Mouse (Mus musculus): ENCODE measurements around the gene Il15ra. TPM values are rescaled to one million over a fixed set of nuclear protein-coding genes. Genes with fewer than 3 reads are reported as not detected.
"Not testable (repeated sequence)": the region's sequence is repeated elsewhere in the genome, so short reads cannot be mapped to it uniquely, and the experiment has no call there.

The Il15ra gene
- polyA plus RNA-seq, 1 experiment from 2014 or later: 8.8 TPM

DNA sequence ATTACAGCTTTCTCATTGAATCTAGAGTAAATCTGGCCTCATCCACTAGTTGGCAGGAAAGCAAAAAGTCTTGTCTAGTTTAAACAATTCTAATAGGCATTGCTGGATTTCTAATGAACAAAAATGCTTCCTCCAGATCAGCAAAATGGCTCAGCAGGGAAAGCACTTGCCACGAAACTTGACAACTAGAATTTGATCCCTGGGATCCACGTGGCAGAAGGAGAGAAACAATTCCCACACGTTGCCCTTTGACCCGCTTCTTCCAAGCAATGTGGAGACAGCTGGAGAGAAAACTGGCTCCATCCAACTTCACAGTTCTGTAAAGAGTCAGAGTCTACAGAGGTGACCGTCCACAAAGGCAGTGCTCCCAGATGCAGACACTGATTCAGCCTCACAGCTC is 6.1 kb upstream of the Il15ra start:
- 52% methylated on average over 5 of the region's 5 CpGs for WGBS (ENCODE audit: insufficient replicate concordance)
- Histone ChIP-seq H3K9me3 (replicated peaks; ENCODE audit: control insufficient read depth, low read length) (no peaks in the 10 kb centered on the region), H3K4me1 (ENCODE audit: control insufficient read depth, low read depth, low read length) (no peaks in the 10 kb centered on the region; the same call in 1 of the 2 replicates), H3K4me2 (ENCODE audit: low read depth, low read length) (no peak overlapping the region), H3K9ac (ENCODE audit: low read depth, low read length) (no peak overlapping the region), H3K4me3 (ENCODE audit: low read depth, low read length) (no peak overlapping the region), H3K27me3 (ENCODE audit: control insufficient read depth, insufficient read depth, low read depth, low read length) (no peaks in the 10 kb centered on the region), H3K36me3 (ENCODE audit: control insufficient read depth, insufficient read depth) (no peaks in the 10 kb centered on the region), H3K27ac (ENCODE audit: low read length) (no peak overlapping the region)
- ATAC-seq (ENCODE audit: low read depth): no peak

- no peak overlapping the region for H3K27ac ChIP-seq (ENCODE audit: low read length)
- no peaks in the 10 kb centered on the region for H3K9me3 ChIP-seq (replicated peaks; ENCODE audit: control insufficient read depth, low read length)
- no peak overlapping the region for H3K4me2 ChIP-seq (ENCODE audit: low read depth, low read length)
- WGBS (ENCODE audit: insufficient replicate concordance): 77% methylated on average over 2 of the region's 2 CpGs
- H3K4me1 ChIP-seq (ENCODE audit: control insufficient read depth, low read depth, low read length): no peaks in the 10 kb centered on the region; the same call in 1 of the 2 replicates
- ATAC-seq (ENCODE audit: low read depth): no peak
- no peak overlapping the region for H3K9ac ChIP-seq (ENCODE audit: low read depth, low read length)
- H3K4me3 ChIP-seq (ENCODE audit: low read depth, low read length): no peak overlapping the region
- H3K27me3 ChIP-seq (ENCODE audit: control insufficient read depth, insufficient read depth, low read depth, low read length): no peaks in the 10 kb centered on the region
- H3K36me3 ChIP-seq (ENCODE audit: control insufficient read depth, insufficient read depth): no peaks in the 10 kb centered on the region
Measured at GRCm38 (mm10) chr2:11699905-11700304, 5.2 kb upstream of the Il15ra start.

DNA sequence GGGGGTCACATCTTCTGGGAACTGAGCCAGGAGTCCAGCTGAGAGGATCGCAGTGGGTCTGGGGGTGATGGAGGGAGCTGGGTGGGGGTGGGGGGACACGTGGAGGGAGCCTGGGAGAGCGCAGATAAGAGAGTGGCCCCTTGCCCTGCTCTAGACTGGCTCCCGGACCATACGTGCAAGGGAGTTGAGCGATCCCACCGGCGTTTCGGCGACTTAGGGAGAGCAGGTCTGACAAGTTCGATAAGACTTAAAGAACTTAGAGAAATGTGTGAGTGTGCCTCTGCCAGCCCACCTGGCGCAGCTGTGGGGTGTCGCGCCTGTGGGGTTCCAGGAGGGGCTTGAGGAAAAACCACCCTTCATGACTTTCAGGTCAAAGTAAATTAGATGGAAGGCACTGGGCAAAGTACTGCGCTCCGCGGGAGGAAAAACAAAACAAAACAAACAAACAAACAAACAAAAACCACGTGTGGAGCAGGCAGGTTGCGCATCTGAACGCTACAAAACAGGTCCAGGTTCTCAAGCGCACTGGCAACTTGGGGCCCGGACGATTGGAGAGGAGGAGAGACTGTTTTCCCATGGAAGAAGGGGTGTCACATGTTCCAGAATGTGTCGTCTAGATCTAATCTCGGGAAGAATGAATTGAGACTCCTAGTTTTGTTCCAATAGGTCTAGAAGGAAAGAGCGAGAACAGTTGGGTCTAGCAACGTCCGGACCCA is 1.1 kb downstream of the Il15ra start:
- H3K9ac ChIP-seq (ENCODE audit: low read depth, low read length): peak overlapping the region; percentile 63
- no peaks in the 10 kb centered on the region for H3K36me3 ChIP-seq (ENCODE audit: control insufficient read depth, insufficient read depth)
- H3K9me3 ChIP-seq (replicated peaks; ENCODE audit: control insufficient read depth, low read length): no peaks in the 10 kb centered on the region
- H3K27ac ChIP-seq (ENCODE audit: low read length): peak overlapping the region; percentile 58
- H3K4me1 ChIP-seq (ENCODE audit: control insufficient read depth, low read depth, low read length): peaks cover 4% of the 10 kb centered on the region; the same call in 1 of the 2 replicates
- H3K4me2 ChIP-seq (ENCODE audit: low read depth, low read length): peak overlapping the region; percentile 67
- ATAC-seq (ENCODE audit: low read depth): peak; percentile 35
- peak overlapping the region; percentile 71 for H3K4me3 ChIP-seq (ENCODE audit: low read depth, low read length)
- H3K27me3 ChIP-seq (ENCODE audit: control insufficient read depth, insufficient read depth, low read depth, low read length): no peaks in the 10 kb centered on the region
- 5% methylated on average over 28 of the region's 28 CpGs for WGBS (ENCODE audit: insufficient replicate concordance)

- Histone ChIP-seq H3K27me3 (ENCODE audit: control insufficient read depth, insufficient read depth, low read depth, low read length) (no peaks in the 10 kb centered on the region), H3K4me2 (ENCODE audit: low read depth, low read length) (peak overlapping the region; percentile 67), H3K4me3 (ENCODE audit: low read depth, low read length) (no peak overlapping the region), H3K4me1 (ENCODE audit: control insufficient read depth, low read depth, low read length) (peaks cover 4% of the 10 kb centered on the region; the same call in 1 of the 2 replicates), H3K36me3 (ENCODE audit: control insufficient read depth, insufficient read depth) (no peaks in the 10 kb centered on the region), H3K27ac (ENCODE audit: low read length) (no peak overlapping the region), H3K9me3 (replicated peaks; ENCODE audit: control insufficient read depth, low read length) (no peaks in the 10 kb centered on the region), H3K9ac (ENCODE audit: low read depth, low read length) (no peak overlapping the region)
- 39% methylated on average over 6 of the region's 6 CpGs for WGBS (ENCODE audit: insufficient replicate concordance)
- no peak for ATAC-seq (ENCODE audit: low read depth)
Measured at GRCm38 (mm10) chr2:11706746-11707065, 1.6 kb downstream of the Il15ra start.

DNA sequence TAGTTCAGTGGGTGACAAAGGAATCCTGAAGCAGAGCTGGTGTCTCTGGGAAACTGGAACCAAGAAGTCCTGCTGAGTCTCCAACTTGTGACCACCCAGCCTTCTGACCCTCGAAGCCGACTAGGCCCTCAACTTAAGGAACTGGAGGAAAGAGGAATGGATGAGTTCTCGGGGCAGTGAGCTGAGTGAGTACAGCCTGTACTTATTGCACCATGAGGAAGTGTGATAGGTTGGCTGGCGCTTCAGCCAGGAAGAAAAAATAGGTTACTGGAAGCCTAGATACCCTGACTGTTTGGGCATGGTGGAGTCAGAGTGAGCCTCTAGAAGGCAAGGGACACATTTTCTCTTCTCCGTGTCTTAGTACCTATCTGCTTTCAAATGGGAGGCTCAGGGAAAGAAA is 3.4 kb downstream of the Il15ra start:
- no peaks in the 10 kb centered on the region for H3K27me3 ChIP-seq (ENCODE audit: control insufficient read depth, insufficient read depth, low read depth, low read length)
- H3K9ac ChIP-seq (ENCODE audit: low read depth, low read length): no peak overlapping the region
- H3K9me3 ChIP-seq (replicated peaks; ENCODE audit: control insufficient read depth, low read length): no peaks in the 10 kb centered on the region
- no peak overlapping the region for H3K4me2 ChIP-seq (ENCODE audit: low read depth, low read length)
- no peak overlapping the region for H3K27ac ChIP-seq (ENCODE audit: low read length)
- no peaks in the 10 kb centered on the region for H3K36me3 ChIP-seq (ENCODE audit: control insufficient read depth, insufficient read depth)
- WGBS (ENCODE audit: insufficient replicate concordance): 26% methylated on average over 5 of the region's 5 CpGs
- ATAC-seq (ENCODE audit: low read depth): no peak
- H3K4me3 ChIP-seq (ENCODE audit: low read depth, low read length): no peak overlapping the region
- peaks cover 9% of the 10 kb centered on the region for H3K4me1 ChIP-seq (ENCODE audit: control insufficient read depth, low read depth, low read length)

- not testable (repeated sequence) for H3K27me3 ChIP-seq (ENCODE audit: control insufficient read depth, insufficient read depth, low read depth, low read length); ATAC-seq (ENCODE audit: low read depth); H3K27ac ChIP-seq (ENCODE audit: low read length); H3K9me3 ChIP-seq (replicated peaks; ENCODE audit: control insufficient read depth, low read length); H3K4me1 ChIP-seq (ENCODE audit: control insufficient read depth, low read depth, low read length); H3K9ac ChIP-seq (ENCODE audit: low read depth, low read length); H3K36me3 ChIP-seq (ENCODE audit: control insufficient read depth, insufficient read depth); H3K4me2 ChIP-seq (ENCODE audit: low read depth, low read length); H3K4me3 ChIP-seq (ENCODE audit: low read depth, low read length)
- WGBS (ENCODE audit: insufficient replicate concordance): 40% methylated on average over 4 of the region's 4 CpGs
Measured at GRCm38 (mm10) chr2:11710101-11710500, 5.0 kb downstream of the Il15ra start.

- 63% methylated on average over 6 of the region's 6 CpGs for WGBS (ENCODE audit: insufficient replicate concordance)
- ATAC-seq (ENCODE audit: low read depth): no peak
- no peaks in the 10 kb centered on the region for H3K9me3 ChIP-seq (replicated peaks; ENCODE audit: control insufficient read depth, low read length)
- no peak overlapping the region for H3K4me3 ChIP-seq (ENCODE audit: low read depth, low read length)
- H3K4me1 ChIP-seq (ENCODE audit: control insufficient read depth, low read depth, low read length): peaks cover 9% of the 10 kb centered on the region
- H3K27ac ChIP-seq (ENCODE audit: low read length): no peak overlapping the region
- H3K27me3 ChIP-seq (ENCODE audit: control insufficient read depth, insufficient read depth, low read depth, low read length): no peaks in the 10 kb centered on the region
- no peaks in the 10 kb centered on the region for H3K36me3 ChIP-seq (ENCODE audit: control insufficient read depth, insufficient read depth)
- no peak overlapping the region for H3K4me2 ChIP-seq (ENCODE audit: low read depth, low read length)
- H3K9ac ChIP-seq (ENCODE audit: low read depth, low read length): no peak overlapping the region
Measured at GRCm38 (mm10) chr2:11712483-11712990, 7.4 kb downstream of the Il15ra start.

DNA sequence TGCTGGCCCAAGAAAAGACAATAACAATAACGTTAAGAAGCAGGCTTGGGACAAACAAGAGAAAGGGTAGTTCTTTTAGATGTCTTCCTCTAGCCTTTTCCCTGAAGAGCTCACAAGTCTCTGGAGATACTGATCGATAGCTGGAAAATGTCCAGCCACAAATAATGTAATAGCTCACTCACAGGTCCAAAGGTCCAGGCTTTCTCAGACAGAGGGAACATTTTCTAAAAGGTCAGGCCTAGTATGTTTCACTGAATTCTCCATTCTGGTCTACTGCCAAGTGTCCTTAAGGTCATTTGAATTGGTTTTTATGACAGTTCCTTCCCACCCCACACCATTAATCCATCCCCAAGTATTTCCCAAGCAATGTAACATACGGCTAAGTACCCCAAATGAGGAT is 7.9 kb downstream of the Il15ra start:
- Histone ChIP-seq H3K27ac (ENCODE audit: low read length) (peak overlapping the region; percentile 17; the same call in 1 of the 2 replicates), H3K4me2 (ENCODE audit: low read depth, low read length) (no peak overlapping the region), H3K9me3 (replicated peaks; ENCODE audit: control insufficient read depth, low read length) (no peaks in the 10 kb centered on the region), H3K27me3 (ENCODE audit: control insufficient read depth, insufficient read depth, low read depth, low read length) (no peaks in the 10 kb centered on the region), H3K36me3 (ENCODE audit: control insufficient read depth, insufficient read depth) (no peaks in the 10 kb centered on the region), H3K4me1 (ENCODE audit: control insufficient read depth, low read depth, low read length) (peaks cover 9% of the 10 kb centered on the region), H3K4me3 (ENCODE audit: low read depth, low read length) (no peak overlapping the region), H3K9ac (ENCODE audit: low read depth, low read length) (no peak overlapping the region)
- ATAC-seq (ENCODE audit: low read depth): peak; percentile 72
- 52% methylated on average over 3 of the region's 3 CpGs for WGBS (ENCODE audit: insufficient replicate concordance)

DNA sequence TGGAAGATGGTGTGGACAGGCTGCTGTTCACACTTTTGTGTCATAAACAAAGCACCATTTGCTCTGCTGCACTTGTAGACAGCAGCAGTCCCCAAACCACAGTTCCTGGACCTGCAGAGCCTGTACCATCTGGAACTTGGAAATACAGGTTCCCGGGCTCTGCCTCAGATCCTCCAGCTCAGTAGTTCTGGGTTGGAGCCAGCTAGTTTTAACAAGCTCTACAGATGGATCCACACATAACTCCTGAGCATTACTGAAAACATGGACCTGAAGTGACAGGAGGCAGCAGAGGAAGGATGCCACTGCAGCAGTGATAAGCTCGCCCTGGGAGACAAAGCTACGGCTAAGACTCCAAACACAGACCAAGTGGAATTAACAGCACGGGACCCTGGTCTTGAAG is 9.4 kb downstream of the Il15ra start:
- Histone ChIP-seq H3K9me3 (replicated peaks; ENCODE audit: control insufficient read depth, low read length) (no peaks in the 10 kb centered on the region), H3K27me3 (ENCODE audit: control insufficient read depth, insufficient read depth, low read depth, low read length) (no peaks in the 10 kb centered on the region), H3K4me3 (ENCODE audit: low read depth, low read length) (no peak overlapping the region), H3K9ac (ENCODE audit: low read depth, low read length) (no peak overlapping the region), H3K4me2 (ENCODE audit: low read depth, low read length) (no peak overlapping the region), H3K4me1 (ENCODE audit: control insufficient read depth, low read depth, low read length) (peaks cover 7% of the 10 kb centered on the region), H3K36me3 (ENCODE audit: control insufficient read depth, insufficient read depth) (no peaks in the 10 kb centered on the region), H3K27ac (ENCODE audit: low read length) (no peak overlapping the region)
- ATAC-seq (ENCODE audit: low read depth): no peak
- 63% methylated on average over 4 of the region's 4 CpGs for WGBS (ENCODE audit: insufficient replicate concordance)

All from liver, embryonic 16.5 days (tissue).